Mouse (Mus musculus): Measurements from ENCODE around the gene Kif24.

- no peak for TF ChIP-seq EP300 (IDR thresholded peaks at IDR 0.05)
- no peak for TF ChIP-seq CTCF (IDR thresholded peaks at IDR 0.05)
These were observed 76.8 kb downstream of the Kif24 start for GRCm38 (mm10) chr4:41387755-41388469.

Measured in lung, postnatal 0 days (tissue).